Mouse (Mus musculus) lung, postnatal 0 days (tissue): ENCODE results near the gene Lrrk1.

ENCODE experiments used
- CTCF ChIP-seq: IDR thresholded peaks from 2 replicates; pipeline ENCODE4 v1.5.1; 2016; ENCODE audit warnings: antibody characterized with exemption, mild to moderate bottlenecking
- EP300 ChIP-seq: IDR thresholded peaks from 2 replicates; pipeline ENCODE4 v1.6.1; 2016; ENCODE audit warnings: antibody characterized with exemption, mild to moderate bottlenecking, control low read depth

DNA sequence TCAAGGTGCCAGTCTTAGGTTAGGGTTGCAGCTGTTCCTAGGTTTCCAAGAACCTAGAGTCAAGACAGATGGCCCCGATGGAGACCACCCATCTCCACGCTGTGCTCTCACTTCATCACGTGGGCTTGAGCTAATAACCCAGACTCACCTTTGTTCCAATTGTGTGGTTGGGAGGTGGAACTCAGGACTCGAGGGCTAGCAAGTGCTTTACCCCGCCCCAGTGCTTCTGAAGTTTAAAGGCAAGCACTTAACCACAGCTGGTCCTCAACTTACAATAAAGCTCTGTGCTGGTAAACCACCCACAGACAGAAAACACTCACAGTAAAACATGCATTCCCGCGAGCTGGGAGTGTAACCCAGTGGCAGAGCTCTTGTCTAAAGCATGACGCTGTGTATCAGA lies 204.7 kb downstream of the Lrrk1 start:
- no peak for TF ChIP-seq CTCF
- TF ChIP-seq EP300 = no peak
